Mouse (Mus musculus) embryonic fibroblast, embryonic 13.5 days (primary cell): ENCODE measurements at regions not wholly inside any gene's neighbourhood (a gene's known extent, or its start where the extent isn't known, plus 50 kb on each side); places are given as distances from the start of the nearest gene placed in this dataset.

Source experiments
- CTCF ChIP-seq: IDR thresholded peaks from 2 replicates; pipeline ENCODE4 v1.5.1; 2011; ENCODE audit warnings: mild to moderate bottlenecking, control low read depth, low read length, moderate library complexity, borderline replicate concordance; ENCODE audit not compliant: insufficient read depth
- POLR2A ChIP-seq: IDR thresholded peaks from 2 replicates; pipeline ENCODE4 v1.6.1; 2011; ENCODE audit warnings: low read depth, mild to moderate bottlenecking, control low read depth, low read length, moderate library complexity

GRCm38 (mm10) chr13:81041646-81042045, 158.5 kb downstream of the Arrdc3 start:
- no peak for TF ChIP-seq POLR2A
- no peak for TF ChIP-seq CTCF
